ENCODE assay signal across 10 mouse cellular contexts in the genomic region with DNA sequence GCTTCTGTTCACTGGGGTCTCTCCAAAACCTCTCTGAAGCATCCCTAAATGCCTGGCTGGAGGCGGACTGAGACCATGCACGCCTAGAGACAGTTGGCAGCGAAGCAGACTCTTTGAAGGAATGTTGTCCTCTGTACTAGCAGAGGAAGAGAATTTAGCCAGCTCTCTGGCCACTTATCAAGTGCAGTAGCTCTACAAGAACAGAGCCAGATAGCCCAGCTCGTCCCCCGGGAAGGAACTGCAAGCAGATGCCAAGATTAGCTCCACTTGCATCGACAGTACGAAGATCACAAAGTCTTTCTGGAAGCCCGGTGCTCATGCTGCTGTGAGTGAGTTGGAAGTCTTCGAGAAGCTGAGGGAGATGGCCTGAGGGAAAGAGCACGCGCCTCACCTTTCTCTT.
A peak's percentile ranks its signal among the peaks of the same experiment; 100 is the strongest.
DNase-seq lines count a peak whose midpoint lies in the region; ATAC-seq lines count a peak whose summit lies in the region.
"Had no signal": no experiment of that assay in that cellular context is flagged by ENCODE, and none has a peak within 500 bp of the region (broad histone marks: within the 10 kb centered on the region; RNA-seq: fewer than 3 reads in every experiment).

No protein-coding gene starts in this region.

- H3K4me1 ChIP-seq in heart, embryonic 13.5 days: peaks cover 48% of the 10 kb centered on the region

- H3K27ac ChIP-seq in heart, embryonic 13.5 days (replicated peaks): no peak overlapping the region; the same call in 1 of the 2 replicates
- H3K27ac ChIP-seq: forebrain, embryonic 13.5 days; neural tube, embryonic 13.5 days had no signal

- H3K9me3 ChIP-seq in heart, embryonic 13.5 days: no peaks in the 10 kb centered on the region
- H3K9me3 ChIP-seq: forebrain, embryonic 13.5 days; neural tube, embryonic 13.5 days had no signal

- peak; percentile 58 for DNase-seq in kidney, postnatal 10 days
- no peak for DNase-seq in kidney, adult 8-10 months
- peak; percentile 44 for DNase-seq in urinary bladder, postnatal 14 days (ENCODE audit: low spot score)
- no peak for DNase-seq in urinary bladder, postnatal 25 days (ENCODE audit: low spot score)
- no peak for DNase-seq in neural tube, embryonic 10.5 days (ENCODE audit: extremely low spot score, low spot score)
- no peak for DNase-seq in left cerebral cortex, adult 18-20 months (ENCODE audit: low spot score in 2 of 2)

- no peak overlapping the region for H3K4me2 ChIP-seq in heart, embryonic 13.5 days
- H3K4me2 ChIP-seq: forebrain, embryonic 13.5 days; neural tube, embryonic 13.5 days had no signal

- no peak for ATAC-seq in heart, embryonic 13.5 days (ENCODE audit: extremely low read depth, insufficient number of reproducible peaks, low FRiP score, low TSS enrichment)
- ATAC-seq in erythroblast, adult 5-6 weeks (replicated peaks; ENCODE audit: low FRiP score, poor library complexity, severe bottlenecking): no peak
- ATAC-seq: forebrain, embryonic 13.5 days had no signal

- H3K9ac ChIP-seq in heart, embryonic 13.5 days: 0 out of 2 replicates have a peak overlapping the region, but pooled peaks have one; percentile 21
- H3K9ac ChIP-seq: forebrain, embryonic 13.5 days; neural tube, embryonic 13.5 days had no signal

- 31% methylated on average over 11 of the region's 11 CpGs for WGBS in heart, embryonic 13.5 days

- no peak overlapping the region for H3K4me3 ChIP-seq in heart, embryonic 13.5 days
- H3K4me3 ChIP-seq: forebrain, embryonic 13.5 days; neural tube, embryonic 13.5 days had no signal

- no peaks in the 10 kb centered on the region for H3K36me3 ChIP-seq in heart, embryonic 13.5 days
- H3K36me3 ChIP-seq: neural tube, embryonic 13.5 days had no signal

- H3K27me3 ChIP-seq in heart, embryonic 13.5 days (replicated peaks): no peaks in the 10 kb centered on the region
- H3K27me3 ChIP-seq: neural tube, embryonic 13.5 days had no signal

Comparison
In these comparisons a context has a peak if more than half of its experiments do, and no peak if none do; other contexts are left out.
1. DNase-seq: peak in kidney, postnatal 10 days (single experiment) and urinary bladder, postnatal 14 days (single experiment); none in kidney, adult 8-10 months (0 of 2), urinary bladder, postnatal 25 days (single experiment), neural tube, embryonic 10.5 days (single experiment) and left cerebral cortex, adult 18-20 months (0 of 2).